Mouse (Mus musculus): Measurements from ENCODE around the gene Gpat2. TPM values are rescaled to one million over a fixed set of nuclear protein-coding genes. Genes with fewer than 3 reads are reported as not detected.

Gene Gpat2
- polyA plus RNA-seq (2012): 0.06 TPM in 1 of 2 replicates, not detected in the other

DNA sequence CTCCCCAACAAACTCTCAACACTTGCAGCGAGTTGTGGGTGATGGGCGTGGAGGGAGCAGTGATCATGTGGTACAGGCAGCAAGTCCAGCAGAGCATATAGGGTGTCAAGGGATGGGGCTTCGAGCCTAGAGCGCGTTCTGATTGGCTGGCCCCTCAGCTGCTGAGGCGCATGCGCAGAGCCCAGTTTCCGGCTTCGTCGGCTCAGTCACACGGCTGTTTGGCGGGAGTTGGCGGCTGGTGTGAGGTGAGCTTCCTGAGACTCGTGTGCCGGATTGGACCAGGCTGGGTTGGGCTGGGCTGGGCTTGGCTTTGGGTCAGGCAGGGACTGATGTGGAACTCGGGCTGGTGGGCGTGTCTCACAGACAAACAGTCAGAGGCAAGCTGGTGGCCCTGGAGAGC lies at the start of gene Gpat2:
Gene Gpat2, plus strand, starts transcription at position 223 of the 400 bp plus-strand sequence.

DNA sequence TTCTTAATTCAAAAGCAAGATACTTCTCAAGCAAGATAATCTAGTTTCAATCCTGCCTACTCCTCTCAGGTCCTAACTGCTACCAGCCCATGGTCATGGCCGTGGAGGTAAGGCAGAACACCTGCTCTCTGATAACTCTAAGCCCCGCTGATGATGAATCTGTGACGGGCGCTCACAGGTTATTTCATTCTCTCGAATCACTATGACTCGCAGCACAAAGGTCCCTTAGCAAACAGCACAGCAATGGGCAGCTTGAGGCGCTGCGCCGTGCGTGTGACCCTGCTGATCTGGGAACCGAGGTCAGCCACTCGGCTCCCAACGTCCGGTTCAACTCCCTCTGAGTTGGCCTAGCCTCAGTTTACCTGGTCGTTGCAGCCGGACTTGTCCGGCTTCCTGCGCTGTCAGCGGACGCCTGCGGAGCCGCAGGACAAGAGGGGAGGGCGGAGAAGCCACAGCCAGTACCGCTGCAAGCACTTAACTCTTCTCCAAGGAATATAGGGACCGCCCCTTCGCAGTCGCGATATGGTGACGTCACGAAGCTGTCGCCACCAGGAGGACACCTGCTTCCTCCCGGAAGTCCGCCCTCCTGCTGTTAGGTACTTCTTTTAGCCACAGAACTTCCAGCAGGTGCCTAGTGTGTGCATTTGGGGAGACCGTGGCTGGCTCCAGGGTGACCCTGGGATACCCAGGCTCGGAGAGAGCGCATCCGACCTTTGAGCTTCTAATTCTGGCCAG lies 19.2 kb downstream of the Gpat2 start, which contains the start of gene Fahd2a:
Gene Fahd2a, minus strand, starts transcription at position 511 of the 735 bp plus-strand sequence.

Other genes starting within 250 kb of the Gpat2 start
- 0.28 and 0.38 TPM in 2 replicates for gene 1810024B03Rik, start 216.9 kb upstream of the Gpat2 start, polyA plus RNA-seq (2012)
- 11.1 and 17.5 TPM in 2 replicates for gene Snrnp200, start 216.8 kb upstream of the Gpat2 start, polyA plus RNA-seq (2012)
- gene Ciao1, start 177.4 kb upstream of the Gpat2 start, polyA plus RNA-seq (2012): 6.8 and 8.0 TPM in 2 replicates
- 17.3 and 18.4 TPM in 2 replicates for gene Tmem127, start 177.3 kb upstream of the Gpat2 start, polyA plus RNA-seq (2012)
- 37.9 and 38.4 TPM in 2 replicates for gene Stard7, start 155.0 kb upstream of the Gpat2 start, polyA plus RNA-seq (2012)
- gene Dusp2, start 89.0 kb upstream of the Gpat2 start, polyA plus RNA-seq (2012): 83.3 and 104 TPM in 2 replicates
- gene Astl, start 86.6 kb upstream of the Gpat2 start, polyA plus RNA-seq (2012): 0.03 TPM in 1 of 2 replicates, not detected in the other
- 0.02 and 0.11 TPM in 2 replicates for gene Adra2b, start 62.0 kb upstream of the Gpat2 start, polyA plus RNA-seq (2012)
- gene Fahd2a, start 19.4 kb downstream of the Gpat2 start, polyA plus RNA-seq (2012): 18.8 and 29.7 TPM in 2 replicates
- 16.2 and 26.9 TPM in 2 replicates for gene Kcnip3, start 96.9 kb downstream of the Gpat2 start, polyA plus RNA-seq (2012)
- 0.14 TPM in 1 of 2 replicates, not detected in the other for gene Prom2, start 116.3 kb downstream of the Gpat2 start, polyA plus RNA-seq (2012)
- 0.17 and 0.24 TPM in 2 replicates for gene Zfp661, start 161.9 kb downstream of the Gpat2 start, polyA plus RNA-seq (2012)
- gene Mrps5, start 162.0 kb downstream of the Gpat2 start, polyA plus RNA-seq (2012): 165 and 196 TPM in 2 replicates
- gene Mal, start 231.5 kb downstream of the Gpat2 start, polyA plus RNA-seq (2012): not detected in 2 replicates